Mouse (Mus musculus): ENCODE measurements around the gene Pstpip1. TPM values are rescaled to one million over a fixed set of nuclear protein-coding genes. Genes with fewer than 3 reads are reported as not detected.

Pstpip1 gene
- total and polyA plus RNA-seq, 3 experiments: 8.1 to 32.0 (median 15.6) TPM

GRCm38 (mm10) chr9:56092102-56092501 is 2.3 kb downstream of the Pstpip1 start:
- H3K4me1 ChIP-seq (ENCODE audit: control insufficient read depth in 1 of 2, insufficient read depth in 2 of 2): peaks cover 9 to 76% of the 10 kb centered on the region in 2 experiments
- H3K27ac ChIP-seq (ENCODE audit: insufficient read depth, low read depth): no peak overlapping the region
- peak; percentile 61 for DNase-seq (ENCODE audit: extremely low read depth)
- no peak overlapping the region for H3K9ac ChIP-seq (ENCODE audit: insufficient read depth, low read depth)
- H3K36me3 ChIP-seq (replicated peaks in 1 of 2; ENCODE audit: control insufficient read depth in 1 of 2, insufficient read depth in 1 of 2, low read length in 1 of 2): peaks cover 0 to 24% of the 10 kb centered on the region in 2 experiments
- no peak overlapping the region for H3K4me2 ChIP-seq (ENCODE audit: insufficient read depth, low read depth, poor library complexity, severe bottlenecking)
- H3K79me2 ChIP-seq (replicated peaks; ENCODE audit: control insufficient read depth, extremely low read depth, insufficient read depth, poor library complexity, severe bottlenecking): no peaks in the 10 kb centered on the region
- H3K27me3 ChIP-seq (replicated peaks): no peaks in the 10 kb centered on the region
- in situ Hi-C loops (cut with MboI; ENCODE audit: low pct_ligation_motif_present, low pct_unique_long_range_greater_than_20kb, low sequenced_read_pairs): no loop called here
- H3K9me3 ChIP-seq (replicated peaks; ENCODE audit: low read length): no peaks in the 10 kb centered on the region
- no peak for TF ChIP-seq JUND (conservative IDR thresholded peaks at IDR 0.05; ENCODE audit: low read depth, low read length)
- no peak for TF ChIP-seq CHD2 (IDR thresholded peaks at IDR 0.05; ENCODE audit: low read length)
- no peak for TF ChIP-seq IRF4 (IDR thresholded peaks at IDR 0.05; ENCODE audit: low read depth, low read length)
- peak; percentile 59 to 63 for TF ChIP-seq CTCF (conservative IDR thresholded peaks at IDR 0.05 in 1 of 2, IDR thresholded peaks at IDR 0.05 in 1 of 2; ENCODE audit: low read depth in 2 of 2, low read length in 2 of 2)
- no peak for TF ChIP-seq MAZ (IDR thresholded peaks at IDR 0.05; ENCODE audit: low read depth, low read length)
- TF ChIP-seq ETS1 (conservative IDR thresholded peaks at IDR 0.05; ENCODE audit: low read depth, low read length): no peak
- TF ChIP-seq BHLHE40 (IDR thresholded peaks at IDR 0.05; ENCODE audit: low read depth, low read length): no peak
- TF ChIP-seq GABPA (IDR thresholded peaks at IDR 0.05; ENCODE audit: insufficient replicate concordance, low read depth, low read length): no peak
- peak; percentile 51 for TF ChIP-seq RAD21 (IDR thresholded peaks at IDR 0.05; ENCODE audit: low read depth, low read length)
- TF ChIP-seq JUN (IDR thresholded peaks at IDR 0.05; ENCODE audit: insufficient read depth, low read depth, low read length): no peak
- no peak for TF ChIP-seq UBTF (IDR thresholded peaks at IDR 0.05; ENCODE audit: low read depth, low read length)
- peak; percentile 43 for TF ChIP-seq SMC3 (IDR thresholded peaks at IDR 0.05; ENCODE audit: low read depth, low read length)
- TF ChIP-seq ELF1 (IDR thresholded peaks at IDR 0.05; ENCODE audit: low read depth, low read length): no peak
- no peak overlapping the region for H3K4me3 ChIP-seq (replicated peaks in 1 of 3; ENCODE audit: low read depth in 2 of 3, low read length in 2 of 3, poor library complexity in 1 of 3)
- dilution Hi-C loops (cut with MboI; ENCODE audit: extremely low pct_ligation_motif_present, extremely low pct_unique_long_range_greater_than_20kb, low sequenced_read_pairs): no loop called here

GRCm38 (mm10) chr9:56097584-56098298 is 8.0 kb downstream of the Pstpip1 start:
- Histone ChIP-seq H3K4me2 (ENCODE audit: insufficient read depth, low read depth, poor library complexity, severe bottlenecking) (peak overlapping the region; percentile 6; the same call in 1 of the 2 replicates), H3K36me3 (replicated peaks in 1 of 2; ENCODE audit: control insufficient read depth in 1 of 2, insufficient read depth in 1 of 2, low read length in 1 of 2) (peaks cover 0 to 23% of the 10 kb centered on the region in 2 experiments), H3K27ac (ENCODE audit: insufficient read depth, low read depth) (no peak overlapping the region), H3K9ac (ENCODE audit: insufficient read depth, low read depth) (no peak overlapping the region), H3K79me2 (replicated peaks; ENCODE audit: control insufficient read depth, extremely low read depth, insufficient read depth, poor library complexity, severe bottlenecking) (no peaks in the 10 kb centered on the region), H3K4me3 (replicated peaks in 1 of 3; ENCODE audit: low read depth in 2 of 3, low read length in 2 of 3, poor library complexity in 1 of 3) (no peak overlapping the region), H3K4me1 (ENCODE audit: control insufficient read depth in 1 of 2, insufficient read depth in 2 of 2) (peaks cover 21 to 91% of the 10 kb centered on the region in 2 experiments), H3K27me3 (replicated peaks) (no peaks in the 10 kb centered on the region), H3K9me3 (replicated peaks; ENCODE audit: low read length) (peaks cover 3% of the 10 kb centered on the region)
- in situ Hi-C loops (cut with MboI; ENCODE audit: low pct_ligation_motif_present, low pct_unique_long_range_greater_than_20kb, low sequenced_read_pairs) (no loop called here), dilution Hi-C loops (cut with MboI; ENCODE audit: extremely low pct_ligation_motif_present, extremely low pct_unique_long_range_greater_than_20kb, low sequenced_read_pairs) (no loop called here)
- peak; percentile 76 for DNase-seq (ENCODE audit: extremely low read depth)
- TF ChIP-seq RAD21 (IDR thresholded peaks at IDR 0.05; ENCODE audit: low read depth, low read length): no peak
- peak; percentile 91 for TF ChIP-seq ETS1 (conservative IDR thresholded peaks at IDR 0.05; ENCODE audit: low read depth, low read length)
- no peak for TF ChIP-seq CTCF (conservative IDR thresholded peaks at IDR 0.05 in 1 of 2, IDR thresholded peaks at IDR 0.05 in 1 of 2; ENCODE audit: low read depth in 2 of 2, low read length in 2 of 2)
- peak; percentile 67; the same call in 1 of the 2 replicates for TF ChIP-seq MAFK (IDR thresholded peaks at IDR 0.05; ENCODE audit: insufficient replicate concordance, low read length)
- no peak for TF ChIP-seq POLR2A (IDR thresholded peaks at IDR 0.05; ENCODE audit: low read depth, low read length)
- TF ChIP-seq BHLHE40 (IDR thresholded peaks at IDR 0.05; ENCODE audit: low read depth, low read length): peak; percentile 73
- TF ChIP-seq EP300 (IDR thresholded peaks at IDR 0.05; ENCODE audit: low read length): peak; percentile 80
- peak; percentile 24; the same call in 1 of the 2 replicates for TF ChIP-seq HCFC1 (IDR thresholded peaks at IDR 0.05; ENCODE audit: low read depth, low read length)
- TF ChIP-seq PAX5 (IDR thresholded peaks at IDR 0.05; ENCODE audit: low read length): no peak
- no peak for TF ChIP-seq NRF1 (IDR thresholded peaks at IDR 0.05; ENCODE audit: low read depth, low read length)
- no peak for TF ChIP-seq UBTF (IDR thresholded peaks at IDR 0.05; ENCODE audit: low read depth, low read length)
- TF ChIP-seq TCF12 (IDR thresholded peaks at IDR 0.05; ENCODE audit: low read depth, low read length): peak; percentile 73
- no peak for TF ChIP-seq ZKSCAN1 (IDR thresholded peaks at IDR 0.05; ENCODE audit: borderline replicate concordance, low read depth, low read length)
- no peak for TF ChIP-seq ZNF384 (IDR thresholded peaks at IDR 0.05; ENCODE audit: low read depth, low read length)
- TF ChIP-seq MYC (IDR thresholded peaks at IDR 0.05; ENCODE audit: low read depth, low read length): 0 out of 2 replicates have a peak, but pooled peaks have one; percentile 18
- TF ChIP-seq MAZ (IDR thresholded peaks at IDR 0.05; ENCODE audit: low read depth, low read length): no peak
- TF ChIP-seq MXI1 (IDR thresholded peaks at IDR 0.05; ENCODE audit: low read depth, low read length): peak; percentile 57; the same call in 1 of the 2 replicates
- peak; percentile 69 for TF ChIP-seq JUND (conservative IDR thresholded peaks at IDR 0.05; ENCODE audit: low read depth, low read length)
- TF ChIP-seq NELFE (IDR thresholded peaks at IDR 0.05; ENCODE audit: low read depth, low read length): no peak
- no peak for TF ChIP-seq USF2 (conservative IDR thresholded peaks at IDR 0.05; ENCODE audit: low read depth, low read length)
- TF ChIP-seq SMC3 (IDR thresholded peaks at IDR 0.05; ENCODE audit: low read depth, low read length): no peak
- no peak for TF ChIP-seq GABPA (IDR thresholded peaks at IDR 0.05; ENCODE audit: insufficient replicate concordance, low read depth, low read length)
- TF ChIP-seq POLR2AphosphoS2 (IDR thresholded peaks at IDR 0.05; ENCODE audit: low read depth, low read length): no peak
- no peak for TF ChIP-seq E2F4 (IDR thresholded peaks at IDR 0.05; ENCODE audit: insufficient replicate concordance, low read depth, low read length)
- TF ChIP-seq CHD2 (IDR thresholded peaks at IDR 0.05; ENCODE audit: low read length): peak; percentile 35; the same call in 1 of the 2 replicates
- TF ChIP-seq ELF1 (IDR thresholded peaks at IDR 0.05; ENCODE audit: low read depth, low read length): peak; percentile 45; the same call in 1 of the 2 replicates
